Mouse (Mus musculus) ES-E14 (cell line): ENCODE measurements around the gene Mrpl47.

ENCODE experiments used
- MAFK ChIP-seq: IDR thresholded peaks from 2 replicates; pipeline ENCODE4 v1.6.1; 2014; ENCODE audit warnings: mild to moderate bottlenecking, low read depth, low read length, inconsistent platforms; ENCODE audit not compliant: insufficient read depth
- ZC3H11A ChIP-seq: IDR thresholded peaks from 2 replicates; pipeline ENCODE4 v1.6.1; 2012; ENCODE audit warnings: low read depth, mild to moderate bottlenecking, inconsistent platforms, low read length, borderline replicate concordance

- no peak for TF ChIP-seq MAFK
- no peak for TF ChIP-seq ZC3H11A
These were observed 45.6 kb downstream of the Mrpl47 start for GRCm38 (mm10) chr3:32691841-32692240.
